Mouse (Mus musculus) regulatory T cell (primary cell): ENCODE measurements at regions not wholly inside any gene's neighbourhood (a gene's known extent, or its start where the extent isn't known, plus 50 kb on each side); places are given as distances from the start of the nearest gene placed in this dataset.
"Not testable (repeated sequence)": the region's sequence is repeated elsewhere in the genome, so short reads cannot be mapped to it uniquely, and the experiment has no call there.

Experiments used
- in situ Hi-C: fragments of 300-600 bp; cut with MboI, MseI; formaldehyde crosslinking; loops from one replicate; pipeline ENCODE4 v1.15.1; 2025; ENCODE audit warnings: high pct_unique_total_duplicates

DNA sequence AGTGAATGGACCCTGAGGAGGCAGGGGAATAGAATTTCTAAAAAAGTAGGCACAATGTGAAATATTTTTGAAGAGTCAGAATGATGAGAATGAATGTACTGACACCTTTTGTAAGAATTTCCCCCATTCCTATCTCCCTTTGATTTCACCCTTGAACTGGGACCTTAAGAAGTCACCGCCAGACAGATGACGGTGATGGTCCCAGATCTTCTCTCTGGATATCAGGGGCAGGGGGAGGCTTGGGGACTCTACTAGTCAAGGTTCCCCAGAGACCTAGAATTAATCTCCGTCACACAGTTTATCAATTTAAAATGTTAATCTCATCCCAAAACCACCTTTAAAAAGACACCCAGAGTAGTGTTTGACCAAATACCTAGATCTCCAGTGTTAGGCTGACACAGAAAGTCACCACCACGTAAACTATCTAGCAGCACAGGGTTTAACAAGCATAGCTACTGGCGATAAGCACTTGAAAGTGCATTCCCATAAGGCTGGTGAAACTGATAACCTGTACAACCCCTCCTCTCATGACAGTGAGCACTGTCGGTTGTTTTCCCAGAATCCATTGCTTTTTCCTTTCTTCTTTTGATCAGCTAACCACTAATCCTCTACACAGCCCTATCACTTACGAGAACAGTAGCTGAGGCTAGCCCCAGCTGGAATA lies 163.5 kb upstream of the Cdkn3 start:
- in situ Hi-C loops = no loop called here

DNA sequence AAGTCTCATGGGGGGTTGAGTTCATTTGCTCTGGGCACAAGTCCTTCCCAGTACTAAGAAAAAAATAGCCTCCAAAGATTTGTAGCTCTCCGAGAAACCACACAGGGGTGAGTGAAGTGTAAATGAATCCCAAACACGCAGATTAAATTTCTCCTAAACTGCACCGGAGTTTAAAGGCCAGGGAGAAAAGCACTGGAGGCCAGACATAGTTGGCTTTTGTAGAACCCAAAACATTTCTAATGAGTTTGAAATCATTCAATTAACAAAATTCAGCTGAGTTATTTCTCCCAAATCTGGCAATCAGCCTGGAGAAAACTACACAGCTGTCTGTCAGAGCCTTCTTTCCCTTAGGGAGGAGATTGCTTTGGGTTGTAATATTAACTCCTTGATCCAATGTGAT lies 166.2 kb upstream of the Cdkn3 start:
- in situ Hi-C loops = loop anchor here (5.0 kb wide), 1 partner anchor 37 kb away; no protein-coding TSS in a partner anchor

DNA sequence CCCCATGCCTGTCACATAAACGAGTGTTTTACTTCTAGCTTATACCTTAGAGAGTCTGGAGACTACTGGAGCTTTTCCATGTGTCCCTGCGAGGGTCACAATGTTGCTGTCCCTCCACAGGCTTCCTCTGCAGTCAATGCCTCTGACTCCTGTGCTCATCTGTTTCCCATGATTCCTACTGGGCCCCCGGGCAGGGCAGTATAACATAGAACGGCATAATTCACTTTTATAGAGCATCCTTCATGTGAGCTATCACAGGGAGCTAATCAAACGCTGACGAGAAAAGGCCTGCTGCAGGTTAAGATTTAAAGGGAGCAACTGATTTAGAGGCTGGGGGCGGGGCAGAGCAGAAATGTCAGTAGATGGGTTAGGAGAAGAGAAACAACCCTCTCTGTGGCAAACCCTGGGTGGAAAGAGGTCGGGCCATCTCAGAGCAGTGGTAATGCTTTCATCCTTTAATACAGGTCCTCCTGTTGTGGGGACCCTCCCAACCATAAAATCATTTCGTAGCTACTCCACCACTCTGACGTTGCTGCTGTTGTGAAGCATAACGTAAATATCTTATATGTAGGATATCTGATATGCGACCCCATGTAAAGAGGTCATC lies 168.5 kb upstream of the Cdkn3 start:
- in situ Hi-C loops = loop anchor here (5.0 kb wide), 1 partner anchor 35 kb away; no protein-coding TSS in a partner anchor

DNA sequence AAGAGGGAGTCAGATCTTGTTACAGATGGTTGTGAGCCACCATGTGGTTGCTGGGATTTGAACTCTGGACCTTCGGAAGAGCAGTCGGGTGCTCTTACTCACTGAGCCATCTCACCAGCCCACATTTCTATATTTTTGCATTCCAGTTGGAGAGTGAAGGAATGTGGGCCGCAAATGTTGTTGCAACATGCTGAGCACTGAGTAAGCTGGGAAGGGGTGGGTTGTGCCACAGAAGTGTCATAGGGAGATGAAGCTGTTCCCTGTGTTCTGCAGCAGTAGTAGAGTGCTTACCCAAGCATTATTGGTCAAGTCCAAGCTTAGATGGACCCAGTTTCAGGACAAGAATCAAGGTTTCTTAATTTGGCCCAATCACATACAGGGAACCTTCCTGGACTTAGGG lies 169.1 kb upstream of the Cdkn3 start:
- in situ Hi-C loops = loop anchor here (5.0 kb wide), 1 partner anchor 34 kb away; no protein-coding TSS in a partner anchor

DNA sequence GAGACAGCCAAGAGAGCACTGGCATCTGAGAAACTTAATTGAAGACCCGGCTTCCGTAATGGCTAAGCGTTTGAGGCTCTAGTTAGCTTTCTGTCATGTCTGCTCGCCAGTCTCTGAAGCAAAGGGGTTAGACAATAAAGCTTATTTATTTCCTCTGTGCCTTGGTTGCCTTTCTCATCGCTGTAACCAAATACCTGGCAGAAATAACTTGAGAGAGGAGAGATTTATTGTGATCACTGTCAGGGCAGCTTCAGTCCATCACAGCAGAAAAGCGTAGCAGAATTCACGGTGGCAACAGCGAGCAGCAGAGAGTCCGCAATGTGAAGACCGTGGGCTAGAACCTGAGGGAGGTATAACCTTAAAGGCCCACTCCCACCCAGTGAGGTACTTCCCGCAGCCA lies 174.2 kb upstream of the Cdkn3 start:
- in situ Hi-C loops = no loop called here

DNA sequence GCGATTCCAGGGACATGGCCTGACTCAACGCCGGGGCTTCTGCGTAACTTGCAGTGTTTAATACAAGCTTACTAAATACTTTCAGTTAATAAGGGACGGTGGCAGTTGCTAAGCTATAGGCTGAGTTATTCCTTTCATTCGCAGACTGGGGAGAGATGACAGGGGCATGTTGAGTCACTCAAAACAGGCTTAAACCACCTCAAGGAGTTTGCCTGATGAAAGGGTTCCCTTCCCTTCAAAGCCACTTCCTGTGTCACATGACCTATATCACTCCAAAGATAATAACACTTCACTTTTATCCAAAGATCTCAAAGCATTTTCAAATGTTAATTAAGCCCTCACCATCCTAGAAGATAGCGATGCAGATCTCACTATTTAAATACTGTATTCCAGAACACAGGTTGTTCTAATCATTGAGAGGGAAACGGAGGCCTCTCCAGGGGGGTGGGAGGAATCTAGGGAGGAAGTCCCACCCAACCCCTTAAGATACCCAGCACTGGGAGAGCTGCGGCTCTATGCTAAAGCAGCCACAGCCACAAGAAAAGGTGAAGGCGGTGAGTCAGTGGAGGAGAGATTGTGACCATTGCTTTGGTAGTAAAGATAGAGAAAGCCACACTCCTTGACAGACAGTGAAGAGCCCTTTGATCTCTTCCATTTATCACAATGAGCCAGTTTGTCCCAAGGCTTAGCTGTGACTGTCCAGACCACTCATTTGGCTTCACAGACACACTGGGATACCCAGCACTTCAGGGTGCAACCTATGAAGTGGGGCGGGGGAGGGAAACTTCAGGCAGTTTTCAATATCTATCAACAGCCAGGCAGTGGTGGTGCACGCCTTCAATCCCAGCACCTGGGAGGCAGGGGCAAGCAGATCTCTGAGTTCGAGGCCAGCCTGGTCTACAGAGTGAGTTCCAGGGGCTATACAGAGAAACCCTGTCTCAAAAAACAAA lies 182.0 kb upstream of the Cdkn3 start:
- in situ Hi-C loops = no loop called here

DNA sequence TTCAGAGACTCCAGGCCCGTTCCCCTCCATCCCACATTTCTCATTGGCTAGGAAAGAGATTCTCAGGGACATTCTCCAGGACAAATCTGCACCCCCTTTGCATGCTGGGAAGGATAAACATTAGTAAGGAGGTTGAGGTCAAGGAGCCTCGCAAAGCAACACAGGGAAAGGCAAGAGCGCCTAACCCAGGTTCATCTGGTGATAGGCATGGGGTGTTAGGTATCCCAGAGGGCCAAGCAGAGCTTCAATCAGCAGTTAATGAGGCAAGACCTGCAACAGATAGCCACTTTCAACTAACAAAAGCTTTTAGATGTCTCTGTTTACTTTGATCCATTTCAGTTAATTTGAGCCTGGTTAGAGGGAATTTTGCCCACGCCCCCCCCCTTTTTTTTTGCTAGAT lies 184.5 kb upstream of the Cdkn3 start:
- in situ Hi-C loops = no loop called here

DNA sequence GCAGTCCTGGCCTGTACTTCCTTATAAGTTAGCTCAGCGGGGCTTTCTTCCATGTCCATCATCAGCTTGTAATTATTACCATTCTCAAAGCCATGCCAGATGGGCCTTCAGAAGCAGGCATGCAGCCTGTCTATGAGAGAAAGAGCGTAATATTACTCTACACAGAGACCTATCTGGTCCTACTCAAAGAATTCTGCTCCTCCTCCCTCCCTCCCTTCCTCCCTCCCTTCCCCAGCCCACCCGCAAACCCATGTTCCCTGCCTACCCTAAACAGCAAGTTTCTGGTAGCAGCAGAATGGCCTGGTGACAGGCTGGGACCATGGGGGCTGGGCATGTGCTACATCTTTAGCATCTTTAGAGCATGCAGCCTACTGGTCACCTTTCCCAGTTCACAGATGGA lies 184.9 kb upstream of the Cdkn3 start:
- in situ Hi-C loops = no loop called here

DNA sequence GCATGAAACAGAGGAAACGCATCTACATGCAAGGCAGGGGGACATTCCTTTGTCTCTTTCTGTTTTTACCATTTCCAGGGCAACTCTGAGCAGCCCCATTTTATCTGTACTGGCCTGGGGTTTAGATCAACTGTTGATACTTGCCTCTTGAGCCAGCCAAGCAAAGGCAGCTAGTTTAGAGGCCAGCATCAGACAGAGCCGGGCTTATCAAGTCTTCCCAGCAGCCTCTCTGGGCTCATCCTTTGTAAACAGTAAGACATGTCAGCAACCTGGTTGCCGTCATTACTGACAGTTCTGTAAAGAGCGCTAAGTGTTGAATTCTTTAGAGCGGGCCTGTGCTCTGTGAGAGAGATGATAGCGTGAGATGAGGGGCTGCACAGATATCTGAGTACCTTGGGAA lies 182.9 kb upstream of the Bmp4 start:
- in situ Hi-C loops = no loop called here

DNA sequence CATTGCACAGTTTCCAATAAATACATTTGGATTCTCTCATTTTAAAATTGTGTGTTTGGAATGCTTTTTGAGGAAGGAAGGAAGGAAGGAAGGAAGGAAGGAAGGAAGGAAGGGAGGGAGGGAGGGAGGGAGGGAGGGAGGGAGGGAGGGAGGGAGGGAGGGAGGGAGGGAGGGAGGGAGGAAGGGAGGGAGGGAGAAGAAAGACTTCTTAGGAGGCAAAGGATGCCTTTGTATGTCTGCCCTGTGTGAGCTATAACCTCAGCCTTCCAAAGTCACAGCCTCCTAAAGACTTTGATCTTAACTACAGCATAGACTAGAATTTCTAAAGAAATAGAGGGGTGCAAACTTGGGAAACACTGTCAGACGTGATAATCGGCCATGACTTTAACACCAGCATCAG lies 182.5 kb upstream of the Bmp4 start:
- in situ Hi-C loops = not testable (repeated sequence)

DNA sequence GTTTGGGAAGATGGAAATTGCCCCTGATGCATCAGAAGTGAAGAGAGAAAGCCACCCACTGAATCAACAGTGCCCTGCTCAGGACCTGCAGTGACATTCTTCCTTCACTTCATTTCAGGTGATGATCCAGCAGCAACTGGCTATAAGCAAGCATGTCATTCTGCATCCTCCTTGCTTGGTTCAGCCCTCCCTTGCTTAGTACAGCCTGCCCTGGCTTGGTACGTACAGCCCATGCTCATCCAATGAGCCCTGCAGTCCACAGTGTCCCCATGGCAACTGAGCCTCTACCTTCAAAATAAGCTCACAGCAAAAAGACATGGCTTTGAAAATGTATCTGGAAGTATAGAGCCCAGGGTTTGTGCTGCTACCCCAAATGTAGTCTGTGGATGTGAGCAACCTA lies 181.4 kb upstream of the Bmp4 start:
- in situ Hi-C loops = no loop called here

DNA sequence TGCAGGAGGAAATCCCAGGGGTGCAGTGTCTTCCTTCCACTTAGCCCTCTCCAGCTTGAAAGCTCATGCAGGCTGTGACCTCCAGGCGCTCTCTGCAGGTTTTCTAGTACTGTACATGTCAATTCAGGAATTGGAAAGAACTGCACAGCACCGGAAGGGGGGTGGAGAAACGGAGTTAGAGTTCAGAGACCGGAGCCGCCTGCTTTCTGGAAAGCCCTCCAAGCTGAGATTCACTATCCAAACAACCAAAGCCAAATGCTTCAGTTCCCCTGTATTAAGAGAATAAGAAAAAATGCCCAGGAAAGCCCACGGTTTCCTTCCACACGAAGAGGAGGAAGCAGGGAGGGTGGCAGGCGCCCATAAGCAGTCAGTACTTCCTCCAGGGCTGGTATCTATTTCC lies 178.8 kb upstream of the Bmp4 start:
- in situ Hi-C loops = no loop called here

DNA sequence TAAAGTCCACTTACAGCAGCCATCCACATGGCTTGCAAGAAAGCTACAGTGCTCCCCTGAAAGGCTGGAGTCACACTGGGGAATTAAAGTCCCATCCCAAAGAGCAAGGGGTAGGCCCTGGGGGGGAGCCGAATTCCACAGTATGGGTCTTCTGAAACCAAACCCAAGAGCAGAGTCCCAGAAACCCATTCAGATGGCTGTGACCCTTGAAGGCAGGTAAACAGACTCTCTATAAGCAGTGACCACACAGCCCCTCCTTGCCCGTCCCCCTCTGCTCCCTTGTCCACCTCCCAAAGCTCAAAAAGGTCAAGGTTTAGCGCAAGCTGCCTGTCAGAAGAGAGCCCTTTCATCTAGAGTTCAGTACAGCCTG lies 176.9 kb upstream of the Bmp4 start:
- in situ Hi-C loops = no loop called here

DNA sequence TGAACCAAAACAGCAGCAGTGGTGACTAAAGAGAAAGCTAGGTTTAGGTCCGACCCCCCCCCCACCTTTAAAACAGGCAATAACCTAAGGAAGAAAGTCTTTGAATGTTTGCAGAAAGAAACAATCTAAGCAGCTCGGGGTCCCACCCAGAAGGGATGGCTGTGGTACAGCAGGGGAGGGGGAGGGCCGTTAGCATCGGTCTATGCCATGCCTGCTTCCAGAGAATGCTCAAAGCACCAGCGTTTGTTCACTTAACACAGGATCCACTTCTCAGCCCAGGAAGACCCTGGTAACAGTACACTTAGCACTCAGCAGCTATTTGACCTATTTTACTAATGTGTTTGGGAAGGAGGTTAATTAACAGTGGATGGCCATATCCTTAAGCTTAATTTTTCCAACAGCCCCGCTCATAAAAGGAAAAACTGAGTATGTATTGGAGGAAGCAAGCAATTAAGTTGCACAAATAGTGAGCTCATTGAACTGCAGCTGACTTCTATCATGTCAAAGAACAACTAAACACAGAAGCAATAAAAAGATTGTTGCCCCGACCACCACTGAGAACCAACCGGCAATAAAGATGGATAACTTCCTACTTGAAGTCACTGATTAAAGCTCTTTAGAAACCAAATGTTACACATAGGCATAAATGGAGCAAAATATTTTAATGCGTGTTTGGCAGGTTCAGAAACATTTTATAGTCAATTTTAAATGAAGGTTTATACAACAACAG lies 176.4 kb upstream of the Bmp4 start:
- in situ Hi-C loops = no loop called here

DNA sequence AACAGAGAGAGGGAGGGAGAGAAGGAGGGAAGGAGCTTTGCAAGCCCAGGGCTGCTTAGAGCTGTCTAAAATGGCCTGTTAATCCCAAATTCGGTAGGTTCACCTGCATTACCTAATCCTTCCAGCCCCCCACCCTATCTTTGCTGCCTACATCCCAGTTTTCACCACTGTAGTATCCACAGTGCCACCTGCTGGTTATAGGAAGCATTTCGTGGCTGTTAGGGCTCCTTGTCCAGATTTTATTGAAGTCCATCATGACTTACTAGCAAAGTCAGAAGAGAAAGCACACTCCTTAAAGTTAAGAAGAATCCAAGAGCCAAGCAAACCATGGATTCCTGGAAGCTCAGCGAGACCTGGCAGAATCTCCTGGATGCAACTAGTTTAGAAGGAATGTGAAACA lies 174.5 kb upstream of the Bmp4 start:
- in situ Hi-C loops = no loop called here

DNA sequence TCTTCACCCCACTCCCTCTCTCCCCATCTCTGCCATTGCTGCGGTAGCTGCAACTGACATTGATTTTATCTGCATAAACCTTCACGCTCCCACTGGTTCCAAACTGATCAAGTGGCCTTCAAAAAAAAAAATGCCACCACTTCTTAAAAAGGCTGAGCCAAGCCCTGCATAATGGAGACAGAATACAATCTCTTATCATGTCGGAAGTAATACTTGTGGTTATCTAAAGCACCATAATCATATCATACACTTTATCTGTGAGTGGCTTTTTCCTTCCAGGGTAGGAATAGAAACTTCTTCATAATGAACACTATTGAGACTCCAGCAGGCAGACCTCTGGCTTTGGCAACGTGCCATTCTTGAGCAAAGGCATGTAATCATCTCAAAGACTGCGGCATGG lies 171.5 kb upstream of the Bmp4 start:
- in situ Hi-C loops = no loop called here

DNA sequence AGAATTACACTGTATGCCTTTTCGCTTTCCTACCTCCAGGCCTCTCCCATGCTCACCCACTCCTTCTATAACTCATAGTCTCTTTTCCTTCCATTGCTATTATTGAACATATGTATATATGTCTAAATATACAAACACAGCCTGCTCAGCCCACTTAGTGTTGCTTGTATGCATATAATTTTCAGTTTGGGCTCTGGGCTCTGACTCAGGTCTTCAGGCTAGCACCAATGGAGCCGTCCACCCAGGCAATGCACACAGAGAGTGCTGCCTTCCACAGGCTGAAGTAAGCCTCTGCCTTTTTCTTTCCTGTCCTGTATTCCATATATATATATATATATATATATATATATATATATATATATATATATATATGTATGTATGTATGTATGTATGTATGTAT lies 162.8 kb upstream of the Bmp4 start:
- in situ Hi-C loops = no loop called here

DNA sequence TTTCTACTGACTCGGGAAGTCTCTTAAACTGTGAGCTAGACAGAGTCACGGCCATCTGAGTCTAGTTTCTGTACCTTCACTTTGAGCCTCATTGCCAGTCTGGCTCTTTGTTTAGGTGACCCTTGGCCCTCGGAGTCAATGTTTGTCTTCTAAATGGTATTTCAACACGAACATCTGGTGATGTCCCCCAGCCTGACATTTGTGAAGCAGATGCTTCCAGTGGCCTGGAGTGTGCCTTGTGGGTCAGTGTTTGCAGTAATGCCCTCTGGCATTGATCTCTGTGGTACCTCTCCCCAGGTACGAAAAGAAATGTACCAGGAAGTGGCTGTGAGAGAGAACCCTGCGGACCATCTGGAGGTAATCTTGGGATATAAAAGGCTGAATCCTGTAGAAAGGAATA lies 155.7 kb upstream of the Bmp4 start:
- in situ Hi-C loops = no loop called here

DNA sequence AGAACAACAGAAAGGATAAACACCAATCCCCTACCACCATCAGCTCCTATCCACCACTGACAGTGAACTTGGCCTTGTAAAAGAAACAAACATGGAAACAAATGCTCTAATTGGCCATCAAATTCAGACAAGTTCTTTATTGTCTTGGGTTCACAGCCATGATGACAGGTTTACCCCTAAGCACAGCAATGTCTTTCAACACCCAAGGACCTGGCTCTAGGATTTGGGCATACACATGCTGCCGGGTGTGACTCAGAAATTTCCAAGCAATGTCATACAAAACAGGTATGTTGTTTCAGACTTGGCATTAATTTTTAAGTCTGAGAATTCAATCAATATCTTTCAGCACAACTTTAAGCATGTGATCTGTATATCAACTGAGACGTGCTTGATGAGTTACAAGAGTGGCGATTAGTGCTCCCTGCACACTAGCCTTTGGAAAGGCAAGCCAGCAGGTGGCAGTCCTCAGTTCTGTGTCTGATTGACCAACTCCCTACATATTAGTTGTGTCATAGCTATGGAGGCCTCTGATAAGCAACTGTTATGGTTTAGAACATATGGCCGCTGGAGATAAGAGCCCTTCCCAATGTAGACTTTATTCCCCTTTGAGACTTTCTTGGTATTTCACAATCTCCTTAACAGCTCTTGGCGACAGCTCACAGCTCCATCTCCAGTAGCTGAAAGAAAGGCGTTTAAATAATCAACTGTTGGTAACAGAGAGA lies 149.2 kb upstream of the Bmp4 start:
- in situ Hi-C loops = no loop called here

DNA sequence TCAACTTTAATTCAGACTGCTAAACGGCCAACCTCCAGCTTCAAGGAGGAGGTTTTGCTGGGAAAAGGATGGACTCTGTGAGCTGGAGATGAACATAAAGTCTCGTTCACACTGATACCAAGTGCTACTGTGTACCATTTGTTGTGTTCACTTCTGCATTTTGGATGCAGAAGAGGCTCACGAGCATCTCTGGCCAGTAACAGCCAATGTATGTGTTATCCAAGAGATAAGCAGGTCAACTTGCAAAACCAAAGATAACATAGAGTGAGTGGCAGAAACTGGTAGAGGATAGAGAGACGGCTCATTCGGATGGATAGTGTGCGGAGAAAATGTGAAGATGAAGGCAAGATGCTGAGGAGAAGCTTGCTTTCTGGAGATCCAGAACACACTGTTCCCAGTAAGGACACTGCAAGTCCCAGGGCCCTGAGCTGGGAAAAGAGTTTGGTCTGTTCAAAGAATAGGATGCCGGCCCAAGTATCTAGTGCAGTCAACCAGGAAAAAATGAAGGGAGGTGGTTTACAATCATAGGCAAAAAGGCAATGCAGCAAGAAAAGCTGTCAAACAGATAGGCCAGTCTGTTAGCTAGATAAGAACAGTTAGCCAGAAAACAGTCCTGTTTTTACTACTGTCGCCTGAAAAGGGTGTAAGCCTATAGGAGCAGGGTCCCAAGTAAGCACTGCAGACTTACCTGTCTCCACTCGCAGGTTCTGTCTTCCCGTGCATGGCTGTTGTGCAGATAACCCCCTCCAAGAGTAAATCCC lies 145.7 kb upstream of the Bmp4 start:
- in situ Hi-C loops = no loop called here

DNA sequence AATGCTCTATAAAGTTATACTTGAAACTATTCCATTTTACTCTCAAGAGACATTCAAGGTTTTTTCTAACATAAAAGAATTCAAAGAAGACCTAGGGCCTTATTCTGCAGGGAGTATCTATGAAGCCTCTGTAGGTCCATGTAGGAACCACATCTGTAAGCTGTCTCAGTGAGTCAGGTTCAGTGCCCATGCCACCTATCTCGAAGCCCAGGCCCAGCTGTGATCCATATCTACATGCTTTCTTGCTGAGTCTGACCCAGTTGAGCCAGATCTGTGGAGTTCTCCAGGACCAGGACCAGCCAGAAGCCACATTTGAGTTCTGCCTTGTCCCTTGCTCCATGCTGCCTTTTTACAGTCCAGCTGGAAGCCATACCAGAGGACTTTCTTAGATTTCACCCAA lies 142.2 kb upstream of the Bmp4 start:
- in situ Hi-C loops = no loop called here
